Mouse (Mus musculus) liver, adult 2 months (tissue): Measurements from ENCODE around the gene Med20.

Source experiments
- CTCF ChIP-seq: fragments of 200-500 bp; IDR thresholded peaks from 2 replicates; pipeline ENCODE4 v1.5.1; 2011; ENCODE audit warnings: low read depth, low read length, control low read depth
- POLR2A ChIP-seq: fragments of 200-500 bp; IDR thresholded peaks from 2 replicates; pipeline ENCODE4 v1.6.1; 2011; ENCODE audit warnings: low read length, control low read depth; ENCODE audit not compliant: insufficient read depth; ENCODE audit errors: extremely low read depth

- TF ChIP-seq CTCF: no peak
- no peak for TF ChIP-seq POLR2A
Measured at GRCm38 (mm10) chr17:47594969-47595247, 16.5 kb upstream of the Med20 start.
